Mouse (Mus musculus) limb, embryonic 14.5 days (tissue): ENCODE measurements around the gene Uqcc3. TPM values are rescaled to one million over a fixed set of nuclear protein-coding genes. Genes with fewer than 3 reads are reported as not detected.
A peak's percentile ranks its signal among the peaks of the same experiment; 100 is the strongest.
"Not testable (repeated sequence)": the region's sequence is repeated elsewhere in the genome, so short reads cannot be mapped to it uniquely, and the experiment has no call there.

Experiments
- ATAC-seq: fragments of 200-750 bp; cut with Nextera tagmentation; 2 replicates; pipeline ENCODE4 v1.8.0; 2017; ENCODE audit warnings: low read depth, moderate number of reproducible peaks, moderate TSS enrichment; ENCODE audit not compliant: low FRiP score
- DNase-seq: peaks from one replicate; pipeline ENCODE4 v3.0.0-alpha.2; 2015; ENCODE audit warnings: low spot score
- H3K27ac ChIP-seq: fragments of 300-500 bp; sonication (generic); replicated peaks from 2 replicates; pipeline ENCODE4 v1.5.1; 2014; ENCODE audit warnings: low read depth, mild to moderate bottlenecking, low read length, moderate library complexity, mixed read lengths
- H3K27me3 ChIP-seq: fragments of 300-500 bp; sonication (generic); 2 replicates; pipeline ENCODE4 v1.6.1; 2014; ENCODE audit warnings: low read length, mixed read lengths; ENCODE audit not compliant: control insufficient read depth, insufficient read depth
- H3K36me3 ChIP-seq: fragments of 300-500 bp; sonication (generic); 2 replicates; pipeline ENCODE4 v1.6.1; 2014; ENCODE audit warnings: mild to moderate bottlenecking, low read length, moderate library complexity, mixed read lengths; ENCODE audit not compliant: control insufficient read depth, insufficient read depth
- H3K4me1 ChIP-seq: fragments of 300-500 bp; sonication (generic); 2 replicates; pipeline ENCODE4 v1.6.1; 2014; ENCODE audit warnings: antibody characterized with exemption, low read length, mixed read lengths; ENCODE audit not compliant: control insufficient read depth, insufficient read depth
- H3K4me2 ChIP-seq: fragments of 300-500 bp; sonication (generic); replicated peaks from 2 replicates; pipeline ENCODE4 v1.6.1; 2014; ENCODE audit warnings: low read depth, mild to moderate bottlenecking, low read length, moderate library complexity; ENCODE audit not compliant: severe bottlenecking
- H3K4me3 ChIP-seq: fragments of 300-500 bp; sonication (generic); replicated peaks from 2 replicates; pipeline ENCODE4 v1.5.1; 2014; ENCODE audit warnings: low read length
- H3K9ac ChIP-seq: fragments of 300-500 bp; sonication (generic); 2 replicates; pipeline ENCODE4 v1.6.1; 2014; ENCODE audit warnings: mild to moderate bottlenecking, low read depth, low read length, moderate library complexity; ENCODE audit not compliant: severe bottlenecking
- H3K9me3 ChIP-seq: fragments of 300-500 bp; sonication (generic); 2 replicates; pipeline ENCODE4 v1.6.1; 2016; ENCODE audit warnings: low read length; ENCODE audit not compliant: control insufficient read depth
- POLR2A ChIP-seq: fragments of 200-500 bp; IDR thresholded peaks from 2 replicates; pipeline ENCODE4 v1.8.0; 2012; ENCODE audit warnings: inconsistent platforms, mild to moderate bottlenecking, moderate library complexity, borderline replicate concordance; ENCODE audit not compliant: insufficient read depth, insufficient read length; ENCODE audit errors: extremely low read depth
- WGBS: fragments of 180-500 bp; shearing (Covaris S2); extraction: QIAGEN DNeasy Blood & Tissue Kit; methylation state at CpG from one replicate; pipeline ENCODE4 v1.1.7; 2014; 5-methylcytosine and 5-hydroxymethylcytosine counted together
- polyA plus RNA-seq, 2 experiments: library from polyadenylated mRNA; depleted of rRNA in 1 of 2; stranded (reverse) in 1 of 2; unstranded in 1 of 2; fragments of >200 nt; fragmentation: Nextera tagmentation in 1 of 2; extraction: Ambion mirVana in 1 of 2; gene quantifications; 2 replicates each; pipeline versions ENCODE4 v1.2.1 to v1.2.3; 2012 to 2014

Uqcc3 gene
- polyA plus RNA-seq, 2 experiments = 51.3 to 65.9 TPM

DNA sequence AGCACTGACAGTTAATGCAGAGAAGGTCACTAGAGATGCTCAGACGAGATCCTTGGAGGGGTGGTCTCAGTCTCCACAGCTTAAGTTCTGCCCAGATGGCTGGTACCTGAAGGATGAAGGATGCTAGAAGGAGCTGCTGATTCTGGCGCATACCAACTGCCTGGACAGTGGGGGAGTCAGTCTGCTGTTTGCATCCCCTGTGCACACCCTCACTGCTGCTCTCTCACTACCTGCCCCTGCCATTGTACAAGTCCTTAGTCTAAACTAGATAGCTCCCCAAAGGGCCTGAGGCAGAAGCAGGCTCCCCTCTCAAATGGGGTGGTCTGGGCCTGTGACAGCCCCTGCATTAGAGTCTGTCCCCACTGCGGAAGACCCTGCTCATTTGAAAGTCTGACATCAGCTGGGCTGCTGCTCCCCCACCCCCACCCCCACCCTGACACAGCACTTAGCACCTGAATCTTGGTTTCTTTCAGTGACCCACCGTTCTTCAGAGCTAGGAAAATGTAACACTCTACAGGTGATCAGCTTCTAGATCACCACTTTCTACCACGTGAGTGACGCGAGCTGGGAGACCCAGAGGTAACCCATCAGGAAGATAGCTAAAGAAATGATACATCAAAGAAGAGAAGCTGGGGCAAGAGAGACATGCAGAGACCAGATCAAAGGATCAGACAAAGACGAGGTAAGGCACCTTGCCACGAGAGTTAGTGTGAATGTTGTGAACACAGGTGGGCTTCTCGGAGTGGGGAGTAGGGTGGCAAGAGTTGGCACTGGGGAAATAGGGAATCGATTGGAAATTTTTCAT is 41.4 kb downstream of the Uqcc3 start, which contains the start of gene Gng3:
Gene Gng3 (minus strand): TSS at position 92 of the 805 bp plus-strand sequence.
- ATAC-seq = no peak
- 58% methylated on average over 11 of the region's 11 CpGs for WGBS
- H3K9me3 ChIP-seq = no peaks in the 10 kb centered on the region

GRCm38 (mm10) chr19:8838041-8838730 is 42.5 kb downstream of the Uqcc3 start:
- TF ChIP-seq POLR2A = no peak
- 21% methylated on average over 15 of the region's 15 CpGs for WGBS
- Histone ChIP-seq H3K27me3 (no peaks in the 10 kb centered on the region), H3K4me2 (peak overlapping the region; percentile 76), H3K36me3 (peaks cover 35% of the 10 kb centered on the region), H3K9ac (peak overlapping the region; percentile 77), H3K27ac (peak overlapping the region; percentile 97), H3K9me3 (no peaks in the 10 kb centered on the region), H3K4me1 (peaks cover 25% of the 10 kb centered on the region), H3K4me3 (peak overlapping the region; percentile 51)
- no peak for DNase-seq
- ATAC-seq = peak; percentile 27; the same call in 1 of the 2 replicates

More for the DNA sequence above, 41.4 kb downstream of the Uqcc3 start, which contains the start of gene Gng3:
- Histone ChIP-seq H3K9ac (peak within 1 kb of the TSS; percentile 77), H3K27me3 (no peaks in the 10 kb centered on the region), H3K27ac (peak within 1 kb of the TSS; percentile 97), H3K36me3 (peaks cover 26% of the 10 kb centered on the region), H3K4me3 (peak within 1 kb of the TSS; percentile 51), H3K4me2 (peak within 1 kb of the TSS; percentile 76), H3K4me1 (peaks cover 25% of the 10 kb centered on the region)
- no peak for TF ChIP-seq POLR2A
- no peak for DNase-seq

GRCm38 (mm10) chr19:8837251-8837791 is 43.4 kb downstream of the Uqcc3 start, which contains the start of gene Bscl2:
Gene Bscl2, plus strand, starts transcription at chr19:8837467.
- Histone ChIP-seq H3K4me2 (peak within 1 kb of the TSS; percentile 76), H3K27me3 (no peaks in the 10 kb centered on the region), H3K9me3 (no peaks in the 10 kb centered on the region), H3K27ac (peak within 1 kb of the TSS; percentile 97), H3K4me3 (peak within 1 kb of the TSS; percentile 51), H3K4me1 (peaks cover 25% of the 10 kb centered on the region), H3K9ac (peak within 1 kb of the TSS; percentile 77), H3K36me3 (peaks cover 35% of the 10 kb centered on the region)
- DNase-seq (peak; percentile 85), ATAC-seq (peak; percentile 87)
- WGBS = under 1% methylated on average over 31 of the region's 38 CpGs
- TF ChIP-seq POLR2A = 0 out of 2 replicates have a peak, but pooled peaks have one; percentile 49

GRCm38 (mm10) chr19:8836327-8836726 is 44.4 kb downstream of the Uqcc3 start:
- peaks cover 44% of the 10 kb centered on the region for H3K36me3 ChIP-seq
- H3K9ac ChIP-seq, H3K4me2 ChIP-seq, H3K27me3 ChIP-seq, H3K27ac ChIP-seq, ATAC-seq, DNase-seq, H3K9me3 ChIP-seq, H3K4me3 ChIP-seq: not testable (repeated sequence)
- peaks cover 25% of the 10 kb centered on the region for H3K4me1 ChIP-seq
- WGBS = 98% methylated on average over 10 of the region's 10 CpGs

GRCm38 (mm10) chr19:8832971-8833370 is 47.8 kb downstream of the Uqcc3 start:
- WGBS = 89% methylated on average over 4 of the region's 4 CpGs
- no peak for TF ChIP-seq POLR2A
- no peak for ATAC-seq

More at GRCm38 (mm10) chr19:8832971-8833370, 47.8 kb downstream of the Uqcc3 start:
- H3K36me3 ChIP-seq = peaks cover 77% of the 10 kb centered on the region
- no peak overlapping the region for H3K27ac ChIP-seq
- DNase-seq = no peak
- H3K4me2 ChIP-seq = no peak overlapping the region
- H3K4me1 ChIP-seq = peaks cover under 1% of the 10 kb centered on the region; the same call in 1 of the 2 replicates
- no peak overlapping the region for H3K9ac ChIP-seq
- H3K9me3 ChIP-seq = no peaks in the 10 kb centered on the region
- no peak overlapping the region for H3K4me3 ChIP-seq
- no peaks in the 10 kb centered on the region for H3K27me3 ChIP-seq
